Mouse (Mus musculus): ENCODE measurements around the gene Arfgap3. TPM values are rescaled to one million over a fixed set of nuclear protein-coding genes. Genes with fewer than 3 reads are reported as not detected.
A peak's percentile ranks its signal among the peaks of the same experiment; 100 is the strongest.
"Not testable (repeated sequence)": the region's sequence is repeated elsewhere in the genome, so short reads cannot be mapped to it uniquely, and the experiment has no call there.

Arfgap3 gene
- total RNA-seq, 2 experiments from 2014 or later, result 26.6 to 27.9 TPM

DNA sequence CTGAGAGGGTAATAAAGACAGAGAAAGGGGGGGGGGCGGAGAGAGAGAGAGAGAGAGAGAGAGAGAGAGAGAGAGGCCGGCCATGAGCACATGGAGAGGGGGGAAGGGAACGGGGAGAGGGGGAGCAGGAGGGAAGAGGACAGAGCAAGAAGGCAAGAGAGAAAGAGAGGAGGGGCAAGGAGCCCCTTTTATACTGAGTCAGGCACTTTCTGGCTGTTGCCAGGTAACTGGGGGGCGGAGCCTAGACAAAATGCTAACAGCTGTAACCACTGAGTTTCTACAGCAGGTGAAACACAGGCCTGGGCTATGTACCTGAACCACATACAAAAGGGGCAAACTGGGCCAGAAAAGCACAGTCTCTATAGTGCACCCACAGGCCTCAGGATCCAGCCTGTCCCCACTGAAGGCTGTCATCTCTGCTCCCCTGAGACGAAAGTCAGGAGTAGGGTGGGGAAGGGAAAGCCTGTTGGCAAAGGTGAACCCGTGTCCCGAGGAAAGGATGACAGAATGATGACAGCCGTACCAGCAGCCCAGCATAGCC is 53.2 kb downstream of the Arfgap3 start:
- ATAC-seq (replicated peaks; ENCODE audit: poor library complexity, severe bottlenecking), result no peak

GRCm38 (mm10) chr15:83296050-83296449 is 54.0 kb downstream of the Arfgap3 start:
- no peak for ATAC-seq (replicated peaks; ENCODE audit: poor library complexity, severe bottlenecking)

DNA sequence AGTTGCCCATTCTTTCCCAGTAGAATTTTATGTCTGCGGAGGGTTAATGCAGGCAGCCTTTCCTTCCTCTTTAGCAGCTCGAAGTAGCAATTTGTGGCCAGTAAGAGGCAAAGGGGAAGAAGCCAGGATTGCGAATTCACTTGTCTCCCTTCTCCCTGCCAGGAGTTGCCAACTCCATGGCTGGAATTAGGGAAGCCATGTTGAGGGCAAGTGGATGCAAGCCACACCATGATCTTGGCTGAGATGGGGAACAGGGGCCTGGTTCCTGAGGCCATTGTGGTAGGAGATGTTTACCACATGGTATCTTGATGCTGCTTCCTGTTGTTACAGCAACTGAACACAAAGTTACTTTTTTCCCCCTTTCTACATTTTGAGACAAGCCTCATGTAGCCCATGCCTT is 55.1 kb downstream of the Arfgap3 start:
- peak; percentile 76 for ATAC-seq (replicated peaks; ENCODE audit: poor library complexity, severe bottlenecking)

GRCm38 (mm10) chr15:83293706-83294645 is 56.1 kb downstream of the Arfgap3 start:
- no peak for ATAC-seq (replicated peaks; ENCODE audit: poor library complexity, severe bottlenecking)

DNA sequence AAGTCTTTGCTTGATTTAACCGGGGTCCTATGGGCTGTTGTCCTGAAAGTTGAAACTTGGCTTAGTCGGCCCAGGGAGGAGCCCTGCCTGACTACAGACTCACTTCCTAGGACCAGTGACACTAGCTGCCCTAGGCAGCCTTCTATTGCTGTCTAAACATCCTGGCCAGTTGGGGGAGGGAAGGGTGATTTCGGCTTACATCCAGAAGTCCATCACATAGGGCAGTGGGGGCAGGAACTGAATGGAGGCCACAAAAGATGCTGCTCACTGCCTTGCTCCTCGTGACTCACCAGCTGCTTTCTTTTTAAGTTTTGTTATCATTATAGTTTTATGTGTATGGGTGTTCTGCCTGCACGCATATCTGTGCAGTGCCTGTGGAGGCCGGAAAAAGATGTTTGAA is 56.9 kb downstream of the Arfgap3 start:
- ATAC-seq (replicated peaks; ENCODE audit: poor library complexity, severe bottlenecking), result no peak

DNA sequence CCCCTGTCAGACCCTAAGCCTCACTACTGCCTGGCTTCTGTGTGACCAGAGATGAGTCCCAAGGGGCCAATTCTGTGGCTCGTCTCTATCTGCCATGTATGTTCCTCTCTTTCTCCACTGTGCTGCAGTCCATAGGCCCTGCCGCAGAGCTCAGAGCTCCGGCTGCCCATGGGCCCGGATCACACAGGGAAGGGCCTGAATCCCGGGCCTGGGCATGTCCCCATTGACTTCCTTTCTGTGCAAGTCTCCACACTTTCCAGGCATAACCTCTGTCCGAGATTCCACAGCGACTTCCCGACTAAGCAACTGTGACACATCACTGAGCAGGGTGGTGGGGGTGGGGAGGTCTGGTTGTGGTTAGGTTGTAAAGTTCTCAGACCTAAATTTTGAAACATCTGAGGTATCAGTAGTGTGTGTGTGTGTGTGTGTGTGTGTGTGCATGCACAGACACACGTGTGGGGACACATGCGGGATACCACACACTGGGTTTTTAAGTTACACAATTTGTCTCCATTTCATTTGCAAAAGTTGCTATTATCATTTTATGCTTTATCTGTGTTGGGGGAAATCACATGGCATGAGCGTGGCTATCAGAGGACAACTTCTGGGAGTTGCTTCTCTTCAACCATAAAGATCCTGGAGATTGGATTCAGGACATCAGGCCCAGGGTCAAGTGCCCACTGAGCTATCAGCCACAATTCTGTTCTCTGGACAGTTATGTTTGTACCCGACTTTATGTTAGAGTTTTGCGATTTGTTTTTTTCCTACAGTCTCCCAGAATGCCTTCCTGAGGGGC is 57.6 kb downstream of the Arfgap3 start:
- no peak for ATAC-seq (replicated peaks; ENCODE audit: poor library complexity, severe bottlenecking)

DNA sequence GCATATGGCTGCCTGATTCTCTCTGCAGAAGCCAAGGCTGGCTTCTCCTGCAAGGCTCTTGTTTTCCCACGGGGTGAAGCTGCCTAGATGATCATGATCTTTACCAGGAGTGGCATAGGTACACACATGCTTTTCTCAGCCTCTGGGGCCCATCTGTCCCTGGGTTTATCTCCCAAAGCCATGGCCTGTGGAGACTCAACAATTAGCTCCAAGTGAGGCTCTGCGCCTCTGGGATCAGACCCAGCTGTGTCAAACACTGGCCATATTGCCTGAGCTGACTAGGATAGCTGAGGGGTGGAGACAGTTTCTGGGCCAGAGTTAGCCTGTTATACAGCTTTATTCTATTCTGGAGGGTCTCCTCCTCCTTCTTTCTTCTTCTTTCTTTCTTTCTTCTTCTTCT is 59.1 kb downstream of the Arfgap3 start:
- no peak for ATAC-seq (replicated peaks; ENCODE audit: poor library complexity, severe bottlenecking)

- ATAC-seq (replicated peaks; ENCODE audit: poor library complexity, severe bottlenecking), result no peak
These were observed 65.2 kb downstream of the Arfgap3 start for GRCm38 (mm10) chr15:83284828-83285227.

DNA sequence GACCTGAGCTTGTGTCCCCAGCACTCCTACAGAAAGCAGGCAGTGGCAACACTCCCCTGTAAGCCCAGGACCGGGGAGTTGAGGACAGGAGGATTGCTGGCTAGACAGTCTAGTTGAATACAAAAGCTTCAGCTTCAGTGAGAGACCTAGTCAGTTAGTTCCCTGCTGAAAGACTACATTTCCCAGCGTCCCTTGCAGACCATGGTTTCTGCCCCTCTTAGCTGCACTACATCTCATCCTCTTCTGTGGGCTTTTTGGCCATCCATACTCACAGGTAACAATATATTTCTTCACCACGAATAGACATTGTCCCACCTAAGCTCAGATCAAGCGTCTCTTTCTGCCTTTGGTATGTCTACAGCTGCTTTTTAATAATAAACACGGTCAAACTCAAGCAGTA is 67.7 kb downstream of the Arfgap3 start:
- no peak for ATAC-seq (replicated peaks; ENCODE audit: poor library complexity, severe bottlenecking)

GRCm38 (mm10) chr15:83281303-83281702 is 68.7 kb downstream of the Arfgap3 start:
- ATAC-seq (replicated peaks; ENCODE audit: poor library complexity, severe bottlenecking), result no peak

- ATAC-seq (replicated peaks; ENCODE audit: poor library complexity, severe bottlenecking), result no peak
These were observed 71.5 kb downstream of the Arfgap3 start for GRCm38 (mm10) chr15:83278579-83278978.

GRCm38 (mm10) chr15:83277451-83277850 is 72.6 kb downstream of the Arfgap3 start:
- no peak for ATAC-seq (replicated peaks; ENCODE audit: poor library complexity, severe bottlenecking)

DNA sequence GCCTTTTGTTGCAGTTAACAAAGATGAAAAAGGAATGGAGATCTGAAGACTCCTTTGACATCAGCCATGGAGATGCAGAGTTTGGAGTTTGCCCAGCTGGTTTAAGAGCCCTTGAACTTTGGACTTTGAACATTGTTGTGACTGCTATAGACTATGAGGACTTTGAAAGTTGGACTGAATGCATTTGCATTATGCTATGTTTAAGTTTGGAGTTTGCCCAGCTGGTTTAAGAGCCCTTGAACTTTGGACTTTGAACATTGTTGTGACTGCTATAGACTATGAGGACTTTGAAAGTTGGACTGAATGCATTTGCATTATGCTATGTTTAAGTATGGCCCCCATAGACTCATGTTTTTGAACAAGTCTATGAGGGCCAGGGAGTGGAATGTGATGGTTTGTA is 75.8 kb downstream of the Arfgap3 start:
- not testable (repeated sequence) for ATAC-seq (replicated peaks; ENCODE audit: poor library complexity, severe bottlenecking)

DNA sequence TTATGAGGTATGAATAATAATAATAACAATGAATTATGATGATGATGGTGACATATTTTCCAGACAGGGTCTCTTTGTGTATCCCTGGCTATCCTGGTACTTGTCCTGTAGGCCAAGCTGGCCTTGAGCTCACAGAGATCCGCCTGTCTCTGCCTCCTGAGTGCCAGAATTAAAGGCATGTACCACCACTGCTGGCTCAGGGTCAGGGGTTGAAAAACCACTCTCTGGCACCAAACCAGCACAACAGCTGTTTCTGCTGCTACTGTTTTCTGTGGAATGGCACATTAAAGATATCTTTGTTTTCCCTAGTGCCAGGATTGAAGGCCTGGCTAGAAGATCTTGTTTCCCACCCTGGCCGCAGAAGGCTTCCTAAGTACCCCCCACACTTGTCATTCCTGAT is 77.0 kb downstream of the Arfgap3 start:
- ATAC-seq (replicated peaks; ENCODE audit: poor library complexity, severe bottlenecking), result no peak

- not testable (repeated sequence) for ATAC-seq (replicated peaks; ENCODE audit: poor library complexity, severe bottlenecking)
These were observed 78.8 kb downstream of the Arfgap3 start for GRCm38 (mm10) chr15:83271221-83271620.

GRCm38 (mm10) chr15:83269985-83270384 is 80.1 kb downstream of the Arfgap3 start:
- not testable (repeated sequence) for ATAC-seq (replicated peaks; ENCODE audit: poor library complexity, severe bottlenecking)

- ATAC-seq (replicated peaks; ENCODE audit: poor library complexity, severe bottlenecking), result not testable (repeated sequence)
These were observed 81.6 kb downstream of the Arfgap3 start for GRCm38 (mm10) chr15:83268428-83268827.

DNA sequence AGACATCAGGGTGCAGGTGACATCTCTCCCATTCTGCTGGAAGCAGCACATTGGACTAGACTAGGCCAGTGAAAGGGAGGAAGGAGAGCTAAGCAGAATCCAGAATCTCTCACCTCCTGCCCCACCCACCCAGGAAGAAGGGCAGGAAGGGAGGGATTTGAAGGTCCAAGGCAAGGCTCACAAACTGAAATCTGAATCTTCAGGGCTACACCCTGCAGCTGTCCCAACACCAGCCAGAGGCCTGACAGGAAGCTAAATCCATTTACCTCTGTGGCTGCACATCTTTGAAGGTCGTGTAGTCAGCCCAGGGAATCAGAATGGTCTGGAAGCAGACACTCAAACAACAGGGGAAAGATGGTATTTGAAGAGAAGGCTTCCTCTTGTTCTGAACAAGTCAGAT is 84.8 kb downstream of the Arfgap3 start:
- ATAC-seq (replicated peaks; ENCODE audit: poor library complexity, severe bottlenecking), result no peak

DNA sequence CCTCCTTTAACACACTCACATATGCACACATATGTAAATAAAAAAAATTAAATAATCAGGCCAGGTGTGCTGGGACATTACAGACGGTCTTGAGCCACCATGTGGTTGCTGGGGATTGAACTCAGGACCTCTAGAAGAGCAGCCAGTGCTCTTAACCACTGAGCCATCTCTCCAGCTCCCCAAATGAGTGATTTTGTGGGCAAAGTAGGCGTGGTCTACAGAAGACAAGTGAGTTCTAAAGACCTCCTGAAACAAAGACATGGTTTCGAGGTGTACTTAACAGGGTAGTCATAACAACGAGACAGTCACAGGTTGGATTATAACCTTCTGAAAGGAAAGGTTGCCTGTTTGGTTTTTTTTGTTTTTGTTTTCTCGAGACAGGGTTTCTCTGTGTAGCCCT is 86.6 kb downstream of the Arfgap3 start:
- no peak for ATAC-seq (replicated peaks; ENCODE audit: poor library complexity, severe bottlenecking)

- no peak for ATAC-seq (replicated peaks; ENCODE audit: poor library complexity, severe bottlenecking)
These were observed 92.1 kb downstream of the Arfgap3 start for GRCm38 (mm10) chr15:83257906-83258305.

DNA sequence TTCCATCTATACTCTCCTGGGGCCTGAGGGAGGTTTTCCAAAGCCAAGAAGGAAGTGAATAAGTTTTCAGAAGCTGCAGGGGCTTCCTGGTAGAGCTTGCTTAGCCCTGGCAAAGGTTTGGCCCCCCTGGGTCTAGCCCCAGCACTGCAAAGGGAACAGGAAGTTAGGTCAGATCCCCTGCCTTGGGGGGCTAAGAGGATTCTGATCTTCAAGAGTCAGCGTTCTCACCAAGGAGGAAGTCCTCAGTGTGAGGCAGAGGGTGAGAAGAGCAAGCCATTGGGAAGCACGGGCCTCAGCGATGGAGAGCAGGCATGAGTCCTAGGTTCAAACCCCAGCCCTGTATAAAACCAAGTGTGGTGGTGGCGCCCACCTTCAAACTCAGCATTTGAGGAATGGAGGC is 93.6 kb downstream of the Arfgap3 start:
- no peak for ATAC-seq (replicated peaks; ENCODE audit: poor library complexity, severe bottlenecking)
